Mouse (Mus musculus) midbrain, embryonic 10.5 days (tissue): Measurements from ENCODE around the gene Olfm1. TPM values are rescaled to one million over a fixed set of nuclear protein-coding genes. Genes with fewer than 3 reads are reported as not detected.
A peak's percentile ranks its signal among the peaks of the same experiment; 100 is the strongest.

Experiments used
- DNase-seq: peaks from one replicate; pipeline ENCODE4 v3.0.0-alpha.2; 2017; ENCODE audit warnings: low spot score
- H3K27ac ChIP-seq: fragments of 300-500 bp; sonication (generic); replicated peaks from 2 replicates; pipeline ENCODE4 v1.5.1; 2016; ENCODE audit warnings: mild to moderate bottlenecking
- H3K27me3 ChIP-seq: fragments of 300-500 bp; sonication (generic); 2 replicates; pipeline ENCODE4 v1.6.1; 2016; ENCODE audit warnings: low read depth, mild to moderate bottlenecking; ENCODE audit not compliant: poor library complexity, severe bottlenecking
- H3K36me3 ChIP-seq: fragments of 300-500 bp; sonication (generic); 2 replicates; pipeline ENCODE4 v1.6.1; 2016; ENCODE audit warnings: mild to moderate bottlenecking, moderate library complexity
- H3K4me1 ChIP-seq: fragments of 300-500 bp; sonication (generic); 2 replicates; pipeline ENCODE4 v1.6.1; 2016
- H3K4me3 ChIP-seq: fragments of 300-500 bp; sonication (generic); 2 replicates; pipeline ENCODE4 v1.5.1; 2016; ENCODE audit warnings: mild to moderate bottlenecking, moderate library complexity
- H3K9me3 ChIP-seq: fragments of 300-500 bp; sonication (generic); replicated peaks from 2 replicates; pipeline ENCODE4 v1.6.1; 2016; ENCODE audit warnings: mild to moderate bottlenecking
- WGBS: fragments of 180-500 bp; shearing (Covaris S2); methylation state at CpG from one replicate; pipeline ENCODE4 v1.1.7; 2016; 5-methylcytosine and 5-hydroxymethylcytosine counted together
- polyA plus RNA-seq: library from polyadenylated mRNA; unstranded; fragments of >200 nt; fragmentation: Nextera tagmentation; extraction: Ambion mirVana; gene quantifications from 2 replicates; pipeline ENCODE4 v1.2.1, GENCODE M21; 2016

Gene Olfm1
- polyA plus RNA-seq, 1 experiment from 2014 or later, result 27.8 TPM

GRCm38 (mm10) chr2:28221803-28222202 lies 29.0 kb downstream of the Olfm1 start:
- Histone ChIP-seq H3K9me3 (no peaks in the 10 kb centered on the region), H3K27ac (peak overlapping the region; percentile 63), H3K4me1 (peaks cover 59% of the 10 kb centered on the region), H3K27me3 (peaks cover 7% of the 10 kb centered on the region; the same call in 1 of the 2 replicates), H3K36me3 (peaks cover 52% of the 10 kb centered on the region), H3K4me3 (no peak overlapping the region)
- DNase-seq, result no peak
- WGBS, result 63% methylated on average over 2 of the region's 2 CpGs

- H3K9me3 ChIP-seq, result no peaks in the 10 kb centered on the region
- WGBS, result 72% methylated on average over 5 of the region's 5 CpGs
- H3K4me1 ChIP-seq, result peaks cover 73% of the 10 kb centered on the region
- no peak overlapping the region for H3K27ac ChIP-seq
- no peak overlapping the region for H3K4me3 ChIP-seq
- H3K27me3 ChIP-seq, result peaks cover 7% of the 10 kb centered on the region; the same call in 1 of the 2 replicates
- H3K36me3 ChIP-seq, result peaks cover 35% of the 10 kb centered on the region
- no peak for DNase-seq
Observed at GRCm38 (mm10) chr2:28224819-28225218, 32.0 kb downstream of the Olfm1 start.

GRCm38 (mm10) chr2:28225906-28226305 lies 33.1 kb downstream of the Olfm1 start:
- 60% methylated on average over 3 of the region's 3 CpGs for WGBS
- Histone ChIP-seq H3K36me3 (peaks cover 46% of the 10 kb centered on the region), H3K4me1 (peaks cover 62% of the 10 kb centered on the region), H3K4me3 (no peak overlapping the region), H3K9me3 (no peaks in the 10 kb centered on the region), H3K27ac (peak overlapping the region; percentile 52), H3K27me3 (peaks cover 7% of the 10 kb centered on the region; the same call in 1 of the 2 replicates)
- no peak for DNase-seq

GRCm38 (mm10) chr2:28226971-28227370 lies 34.2 kb downstream of the Olfm1 start:
- peaks cover 7% of the 10 kb centered on the region; the same call in 1 of the 2 replicates for H3K27me3 ChIP-seq
- H3K4me3 ChIP-seq, result no peak overlapping the region
- H3K36me3 ChIP-seq, result peaks cover 50% of the 10 kb centered on the region
- no peaks in the 10 kb centered on the region for H3K9me3 ChIP-seq
- no peak for DNase-seq
- peak overlapping the region; percentile 61 for H3K27ac ChIP-seq
- WGBS, result 53% methylated on average over 5 of the region's 5 CpGs
- H3K4me1 ChIP-seq, result peaks cover 58% of the 10 kb centered on the region

- H3K4me1 ChIP-seq, result peaks cover 58% of the 10 kb centered on the region
- WGBS, result 20% methylated on average over 8 of the region's 8 CpGs
- peak; percentile 59 for DNase-seq
Observed at GRCm38 (mm10) chr2:28227589-28228191, 34.9 kb downstream of the Olfm1 start.

GRCm38 (mm10) chr2:28228364-28228763 lies 35.6 kb downstream of the Olfm1 start:
- no peak overlapping the region for H3K4me3 ChIP-seq
- 89% methylated on average over 4 of the region's 4 CpGs for WGBS
- H3K9me3 ChIP-seq, result no peaks in the 10 kb centered on the region
- peaks cover 7% of the 10 kb centered on the region; the same call in 1 of the 2 replicates for H3K27me3 ChIP-seq
- peaks cover 54% of the 10 kb centered on the region for H3K4me1 ChIP-seq
- peaks cover 40% of the 10 kb centered on the region for H3K36me3 ChIP-seq
- peak overlapping the region; percentile 61 for H3K27ac ChIP-seq
- no peak for DNase-seq

More at GRCm38 (mm10) chr2:28227589-28228191, 34.9 kb downstream of the Olfm1 start:
- no peaks in the 10 kb centered on the region for H3K9me3 ChIP-seq
- H3K4me3 ChIP-seq, result 0 out of 2 replicates have a peak overlapping the region, but pooled peaks have one; percentile 3
- H3K27me3 ChIP-seq, result peaks cover 7% of the 10 kb centered on the region; the same call in 1 of the 2 replicates
- peak overlapping the region; percentile 61 for H3K27ac ChIP-seq
- H3K36me3 ChIP-seq, result peaks cover 42% of the 10 kb centered on the region

GRCm38 (mm10) chr2:28235129-28235528 lies 42.3 kb downstream of the Olfm1 start:
- H3K36me3 ChIP-seq, result peaks cover 12% of the 10 kb centered on the region
- no peak overlapping the region for H3K27ac ChIP-seq
- 73% methylated on average over 4 of the region's 4 CpGs for WGBS
- H3K9me3 ChIP-seq, result peaks cover 2% of the 10 kb centered on the region; the same call in 1 of the 2 replicates
- H3K27me3 ChIP-seq, result no peaks in the 10 kb centered on the region
- H3K4me3 ChIP-seq, result no peak overlapping the region
- H3K4me1 ChIP-seq, result peaks cover 14% of the 10 kb centered on the region
- DNase-seq, result no peak

GRCm38 (mm10) chr2:28236447-28236846 lies 43.7 kb downstream of the Olfm1 start:
- H3K4me3 ChIP-seq, result no peak overlapping the region
- no peaks in the 10 kb centered on the region for H3K27me3 ChIP-seq
- no peaks in the 10 kb centered on the region for H3K36me3 ChIP-seq
- peaks cover 2% of the 10 kb centered on the region; the same call in 1 of the 2 replicates for H3K9me3 ChIP-seq
- H3K4me1 ChIP-seq, result peaks cover 13% of the 10 kb centered on the region
- 91% methylated on average over 6 of the region's 6 CpGs for WGBS
- no peak for DNase-seq
- no peak overlapping the region for H3K27ac ChIP-seq

- Histone ChIP-seq H3K36me3 (no peaks in the 10 kb centered on the region), H3K27me3 (no peaks in the 10 kb centered on the region), H3K4me3 (no peak overlapping the region), H3K4me1 (peaks cover 10% of the 10 kb centered on the region), H3K9me3 (peaks cover 2% of the 10 kb centered on the region; the same call in 1 of the 2 replicates), H3K27ac (no peak overlapping the region)
- 80% methylated on average over 8 of the region's 8 CpGs for WGBS
- no peak for DNase-seq
Observed at GRCm38 (mm10) chr2:28239616-28240015, 46.8 kb downstream of the Olfm1 start.

GRCm38 (mm10) chr2:28240920-28241319 lies 48.1 kb downstream of the Olfm1 start:
- Histone ChIP-seq H3K36me3 (no peaks in the 10 kb centered on the region), H3K4me1 (peaks cover 19% of the 10 kb centered on the region), H3K27me3 (no peaks in the 10 kb centered on the region), H3K9me3 (peaks cover 2% of the 10 kb centered on the region; the same call in 1 of the 2 replicates), H3K27ac (no peak overlapping the region), H3K4me3 (no peak overlapping the region)
- no peak for DNase-seq
- WGBS, result 89% methylated on average over 3 of the region's 3 CpGs

GRCm38 (mm10) chr2:28241520-28242221 lies 48.9 kb downstream of the Olfm1 start:
- no peak for DNase-seq
- Histone ChIP-seq H3K27me3 (no peaks in the 10 kb centered on the region), H3K36me3 (no peaks in the 10 kb centered on the region), H3K27ac (no peak overlapping the region), H3K4me1 (peaks cover 19% of the 10 kb centered on the region), H3K9me3 (peaks cover 2% of the 10 kb centered on the region; the same call in 1 of the 2 replicates), H3K4me3 (no peak overlapping the region)
- 87% methylated on average over 17 of the region's 17 CpGs for WGBS

- Histone ChIP-seq H3K36me3 (no peaks in the 10 kb centered on the region), H3K9me3 (peaks cover 2% of the 10 kb centered on the region; the same call in 1 of the 2 replicates), H3K27me3 (no peaks in the 10 kb centered on the region), H3K4me3 (no peak overlapping the region), H3K4me1 (peaks cover 22% of the 10 kb centered on the region), H3K27ac (no peak overlapping the region)
- DNase-seq, result no peak
- 73% methylated on average over 5 of the region's 5 CpGs for WGBS
Observed at GRCm38 (mm10) chr2:28242222-28242543, 49.4 kb downstream of the Olfm1 start.
